Mouse (Mus musculus): ENCODE data around the gene Col13a1. TPM values are rescaled to one million over a fixed set of nuclear protein-coding genes. Genes with fewer than 3 reads are reported as not detected.

The Col13a1 gene
- polyA plus RNA-seq, 1 experiment from 2014 or later: 9.4 TPM

GRCm38 (mm10) chr10:61798133-61798576 is 180.8 kb downstream of the Col13a1 start:
- no peaks in the 10 kb centered on the region for H3K36me3 ChIP-seq (ENCODE audit: control insufficient read depth, insufficient read depth, low read length)
- no peaks in the 10 kb centered on the region for H3K4me1 ChIP-seq (ENCODE audit: control insufficient read depth, insufficient read depth, low read length)
- H3K4me2 ChIP-seq: no peak overlapping the region
- H3K4me3 ChIP-seq (ENCODE audit: low read depth, low read length): no peak overlapping the region
- no peaks in the 10 kb centered on the region for H3K27me3 ChIP-seq (ENCODE audit: control insufficient read depth, insufficient read depth, low read length)
- ATAC-seq (replicated peaks; ENCODE audit: insufficient number of reproducible peaks, low FRiP score, low TSS enrichment): no peak
- no peak overlapping the region for H3K27ac ChIP-seq (ENCODE audit: low read depth, low read length)
- H3K9ac ChIP-seq (ENCODE audit: low read depth, low read length): no peak overlapping the region
- H3K9me3 ChIP-seq (replicated peaks; ENCODE audit: control insufficient read depth, low read length): no peaks in the 10 kb centered on the region; the same call in 1 of the 2 replicates
- 59% methylated on average over 15 of the region's 15 CpGs for WGBS (ENCODE audit: insufficient replicate concordance)

GRCm38 (mm10) chr10:61795458-61795857 is 183.4 kb downstream of the Col13a1 start:
- Histone ChIP-seq H3K36me3 (ENCODE audit: control insufficient read depth, insufficient read depth, low read length) (no peaks in the 10 kb centered on the region), H3K4me2 (no peak overlapping the region), H3K4me1 (ENCODE audit: control insufficient read depth, insufficient read depth, low read length) (no peaks in the 10 kb centered on the region), H3K4me3 (ENCODE audit: low read depth, low read length) (no peak overlapping the region), H3K9ac (ENCODE audit: low read depth, low read length) (no peak overlapping the region), H3K27me3 (ENCODE audit: control insufficient read depth, insufficient read depth, low read length) (no peaks in the 10 kb centered on the region), H3K9me3 (replicated peaks; ENCODE audit: control insufficient read depth, low read length) (no peaks in the 10 kb centered on the region; the same call in 1 of the 2 replicates), H3K27ac (ENCODE audit: low read depth, low read length) (no peak overlapping the region)
- no peak for ATAC-seq (replicated peaks; ENCODE audit: insufficient number of reproducible peaks, low FRiP score, low TSS enrichment)
- 44% methylated on average over 8 of the region's 8 CpGs for WGBS (ENCODE audit: insufficient replicate concordance)

GRCm38 (mm10) chr10:61794971-61795370 is 183.9 kb downstream of the Col13a1 start:
- Histone ChIP-seq H3K27me3 (ENCODE audit: control insufficient read depth, insufficient read depth, low read length) (no peaks in the 10 kb centered on the region), H3K4me2 (no peak overlapping the region), H3K36me3 (ENCODE audit: control insufficient read depth, insufficient read depth, low read length) (no peaks in the 10 kb centered on the region), H3K4me3 (ENCODE audit: low read depth, low read length) (no peak overlapping the region), H3K9me3 (replicated peaks; ENCODE audit: control insufficient read depth, low read length) (no peaks in the 10 kb centered on the region; the same call in 1 of the 2 replicates), H3K9ac (ENCODE audit: low read depth, low read length) (no peak overlapping the region), H3K27ac (ENCODE audit: low read depth, low read length) (no peak overlapping the region), H3K4me1 (ENCODE audit: control insufficient read depth, insufficient read depth, low read length) (no peaks in the 10 kb centered on the region)
- WGBS (ENCODE audit: insufficient replicate concordance): 53% methylated on average over 10 of the region's 10 CpGs
- no peak for ATAC-seq (replicated peaks; ENCODE audit: insufficient number of reproducible peaks, low FRiP score, low TSS enrichment)

GRCm38 (mm10) chr10:61793015-61793414 is 185.9 kb downstream of the Col13a1 start:
- H3K27ac ChIP-seq (ENCODE audit: low read depth, low read length): no peak overlapping the region
- no peaks in the 10 kb centered on the region for H3K9me3 ChIP-seq (replicated peaks; ENCODE audit: control insufficient read depth, low read length)
- H3K9ac ChIP-seq (ENCODE audit: low read depth, low read length): no peak overlapping the region
- no peak overlapping the region for H3K4me2 ChIP-seq
- H3K4me1 ChIP-seq (ENCODE audit: control insufficient read depth, insufficient read depth, low read length): no peaks in the 10 kb centered on the region
- ATAC-seq (replicated peaks; ENCODE audit: insufficient number of reproducible peaks, low FRiP score, low TSS enrichment): no peak
- H3K4me3 ChIP-seq (ENCODE audit: low read depth, low read length): no peak overlapping the region
- H3K36me3 ChIP-seq (ENCODE audit: control insufficient read depth, insufficient read depth, low read length): no peaks in the 10 kb centered on the region
- no peaks in the 10 kb centered on the region for H3K27me3 ChIP-seq (ENCODE audit: control insufficient read depth, insufficient read depth, low read length)
- WGBS (ENCODE audit: insufficient replicate concordance): 54% methylated on average over 8 of the region's 8 CpGs

- no peak overlapping the region for H3K4me3 ChIP-seq (ENCODE audit: low read depth, low read length)
- no peak overlapping the region for H3K27ac ChIP-seq (ENCODE audit: low read depth, low read length)
- no peaks in the 10 kb centered on the region for H3K4me1 ChIP-seq (ENCODE audit: control insufficient read depth, insufficient read depth, low read length)
- WGBS (ENCODE audit: insufficient replicate concordance): 88% methylated on average over 5 of the region's 5 CpGs
- no peak overlapping the region for H3K9ac ChIP-seq (ENCODE audit: low read depth, low read length)
- H3K36me3 ChIP-seq (ENCODE audit: control insufficient read depth, insufficient read depth, low read length): no peaks in the 10 kb centered on the region
- ATAC-seq (replicated peaks; ENCODE audit: insufficient number of reproducible peaks, low FRiP score, low TSS enrichment): no peak
- H3K9me3 ChIP-seq (replicated peaks; ENCODE audit: control insufficient read depth, low read length): no peaks in the 10 kb centered on the region
- no peak overlapping the region for H3K4me2 ChIP-seq
- H3K27me3 ChIP-seq (ENCODE audit: control insufficient read depth, insufficient read depth, low read length): no peaks in the 10 kb centered on the region
These were observed 190.4 kb downstream of the Col13a1 start for GRCm38 (mm10) chr10:61788499-61788898.

Other genes starting within 250 kb of the Col13a1 start
- gene H2afy2, start 195.0 kb downstream of the Col13a1 start, polyA plus RNA-seq (2014; fragmentation: Nextera tagmentation; extraction: Ambion mirVana): 57.9 and 62.0 TPM in 2 replicates
- gene Neurog3, start 154.0 kb upstream of the Col13a1 start, polyA plus RNA-seq (2014; fragmentation: Nextera tagmentation; extraction: Ambion mirVana): 0.21 TPM in 1 of 2 replicates, not detected in the other
- 0.96 and 1.2 TPM in 2 replicates for gene Fam241b, start 164.8 kb upstream of the Col13a1 start, polyA plus RNA-seq (2014; fragmentation: Nextera tagmentation; extraction: Ambion mirVana)

Measured in heart, embryonic 11.5 days (tissue).